Mouse (Mus musculus) embryonic fibroblast, embryonic 13.5 days (primary cell): Measurements from ENCODE around the gene A830018L16Rik.

ENCODE experiments used
- CTCF ChIP-seq: IDR thresholded peaks from 2 replicates; pipeline ENCODE4 v1.5.1; 2011; ENCODE audit warnings: mild to moderate bottlenecking, control low read depth, low read length, moderate library complexity, borderline replicate concordance; ENCODE audit not compliant: insufficient read depth
- POLR2A ChIP-seq: IDR thresholded peaks from 2 replicates; pipeline ENCODE4 v1.6.1; 2011; ENCODE audit warnings: low read depth, mild to moderate bottlenecking, control low read depth, low read length, moderate library complexity

DNA sequence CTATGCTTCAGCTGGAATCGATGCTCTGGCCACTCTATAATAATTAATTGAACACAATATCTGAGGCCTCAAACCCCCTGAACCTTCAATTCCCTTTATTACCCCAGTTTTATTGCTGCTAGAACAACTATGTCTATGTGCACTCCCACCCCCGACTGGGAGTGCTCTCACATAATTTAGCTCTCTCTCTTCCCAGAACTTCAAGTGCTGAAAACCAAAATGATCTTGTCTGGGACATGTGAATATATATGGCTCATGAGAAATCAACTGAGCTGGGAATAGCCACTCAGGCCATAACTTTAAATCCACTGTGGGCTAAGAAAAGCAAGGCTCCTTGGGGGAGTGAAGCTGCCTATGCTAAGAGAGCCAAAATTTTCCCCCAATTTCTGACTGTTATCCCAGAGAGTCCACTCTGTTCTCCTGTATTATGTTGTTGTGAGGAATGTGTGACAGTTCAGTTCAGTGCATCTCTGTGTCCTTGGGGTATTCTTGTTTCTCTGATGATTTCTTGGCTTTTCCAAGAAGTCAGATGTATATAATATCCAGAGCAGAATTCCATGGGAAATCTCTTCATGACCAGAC is 582.5 kb downstream of the A830018L16Rik start:
- TF ChIP-seq POLR2A, result no peak
- no peak for TF ChIP-seq CTCF
